Mouse (Mus musculus) kidney, embryonic 15.5 days (tissue): ENCODE results near the gene Lim2. TPM values are rescaled to one million over a fixed set of nuclear protein-coding genes. Genes with fewer than 3 reads are reported as not detected.

Source experiments
- ATAC-seq: fragments of 200-750 bp; cut with Nextera tagmentation; replicated peaks from 2 replicates; pipeline ENCODE4 v1.8.0; 2017; ENCODE audit warnings: moderate TSS enrichment; ENCODE audit not compliant: low FRiP score
- H3K27ac ChIP-seq: fragments of 300-500 bp; sonication (generic); 2 replicates; pipeline ENCODE4 v1.5.1; 2015; ENCODE audit warnings: mild to moderate bottlenecking, inconsistent platforms
- H3K27me3 ChIP-seq: fragments of 300-500 bp; sonication (generic); 2 replicates; pipeline ENCODE4 v1.6.1; 2015; ENCODE audit warnings: inconsistent platforms
- H3K36me3 ChIP-seq: fragments of 300-500 bp; sonication (generic); 2 replicates; pipeline ENCODE4 v1.6.1; 2015; ENCODE audit warnings: inconsistent platforms
- H3K4me1 ChIP-seq: fragments of 300-500 bp; sonication (generic); 2 replicates; pipeline ENCODE4 v1.6.1; 2015; ENCODE audit warnings: inconsistent platforms
- H3K4me2 ChIP-seq: fragments of 300-500 bp; sonication (generic); 2 replicates; pipeline ENCODE4 v1.6.1; 2015; ENCODE audit warnings: moderate library complexity, mild to moderate bottlenecking, inconsistent platforms
- H3K4me3 ChIP-seq: fragments of 300-500 bp; sonication (generic); replicated peaks from 2 replicates; pipeline ENCODE4 v1.5.1; 2015; ENCODE audit warnings: mild to moderate bottlenecking, inconsistent platforms
- H3K9ac ChIP-seq: fragments of 300-500 bp; sonication (generic); 2 replicates; pipeline ENCODE4 v1.6.1; 2015; ENCODE audit warnings: mild to moderate bottlenecking, inconsistent platforms
- H3K9me3 ChIP-seq: fragments of 300-500 bp; sonication (generic); replicated peaks from 2 replicates; pipeline ENCODE4 v1.6.1; 2016; ENCODE audit warnings: inconsistent platforms
- WGBS: fragments of 180-500 bp; shearing (Covaris S2); methylation state at CpG from one replicate; pipeline ENCODE4 v1.1.7; 2015; ENCODE audit warnings: mixed read lengths; 5-methylcytosine and 5-hydroxymethylcytosine counted together
- microRNA-seq: library from miRNA; unstranded; fragments of <30 nt; microRNA quantifications from one replicate; pipeline ENCODE4, GENCODE M21; 2016
- polyA plus RNA-seq: library from polyadenylated mRNA; unstranded; fragments of >200 nt; fragmentation: Nextera tagmentation; extraction: Ambion mirVana; gene quantifications from 2 replicates; pipeline ENCODE4 v1.2.1, GENCODE M21; 2015

Gene Lim2
- polyA plus RNA-seq, 1 experiment from 2014 or later = not detected

DNA sequence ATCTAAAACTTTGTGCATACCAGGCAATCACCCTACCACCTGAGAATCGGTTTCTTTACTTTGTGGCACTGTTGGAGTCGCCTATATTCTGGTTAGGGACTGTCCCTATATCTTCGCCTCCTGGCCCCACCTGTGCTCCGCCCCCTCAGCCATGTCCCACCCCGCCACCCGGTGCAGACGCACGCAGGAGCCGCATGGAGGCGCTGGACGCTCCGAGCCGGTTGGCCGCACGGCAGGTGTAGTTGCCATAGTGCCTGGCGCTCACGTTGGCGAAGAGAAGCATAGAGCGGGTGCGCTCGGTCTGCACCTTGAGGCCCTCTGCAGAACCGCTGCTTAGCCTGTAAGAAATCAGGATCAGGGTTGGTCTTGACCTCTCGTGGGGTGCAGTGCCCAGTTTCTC is 48.2 kb downstream of the Lim2 start:
- no peak overlapping the region for H3K9ac ChIP-seq
- H3K4me1 ChIP-seq = peaks cover 15% of the 10 kb centered on the region
- peaks cover 4% of the 10 kb centered on the region; the same call in 1 of the 2 replicates for H3K36me3 ChIP-seq
- ATAC-seq = 0 out of 2 replicates have a peak, but pooled peaks have one; percentile 31
- H3K4me2 ChIP-seq = 0 out of 2 replicates have a peak overlapping the region, but pooled peaks have one; percentile 12
- peak overlapping the region; percentile 4; the same call in 1 of the 2 replicates for H3K4me3 ChIP-seq
- WGBS = 10% methylated on average over 23 of the region's 23 CpGs
- peaks cover 40% of the 10 kb centered on the region for H3K27me3 ChIP-seq
- H3K27ac ChIP-seq = no peak overlapping the region
- no peaks in the 10 kb centered on the region for H3K9me3 ChIP-seq

DNA sequence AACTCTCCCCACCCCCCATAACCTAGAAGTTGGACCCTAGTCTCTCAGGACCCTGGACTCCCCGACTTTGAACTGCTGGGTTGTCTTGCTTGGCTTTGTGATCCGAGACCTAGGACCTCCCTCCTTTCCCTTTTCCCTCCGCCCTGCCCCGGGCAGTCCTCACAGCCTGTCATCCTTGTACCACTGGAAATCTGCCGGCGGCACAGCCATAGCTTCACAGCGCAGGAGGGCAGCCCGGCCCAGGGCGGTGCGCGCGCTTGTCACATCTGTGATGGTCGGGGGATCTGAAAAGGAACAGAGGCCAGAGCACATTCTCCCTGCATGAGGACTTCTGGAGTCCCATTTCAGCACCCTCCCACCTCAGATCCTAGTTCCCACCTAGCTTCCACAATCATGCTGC is 48.9 kb downstream of the Lim2 start:
- H3K4me2 ChIP-seq = peak overlapping the region; percentile 36
- no peak overlapping the region for H3K27ac ChIP-seq
- H3K4me1 ChIP-seq = peaks cover 15% of the 10 kb centered on the region
- ATAC-seq = no peak; the same call in 1 of the 2 replicates
- no peak overlapping the region for H3K9ac ChIP-seq
- peaks cover 40% of the 10 kb centered on the region for H3K27me3 ChIP-seq
- 2% methylated on average over 13 of the region's 13 CpGs for WGBS
- peak overlapping the region; percentile 3; the same call in 1 of the 2 replicates for H3K4me3 ChIP-seq
- no peaks in the 10 kb centered on the region for H3K36me3 ChIP-seq
- H3K9me3 ChIP-seq = no peaks in the 10 kb centered on the region

DNA sequence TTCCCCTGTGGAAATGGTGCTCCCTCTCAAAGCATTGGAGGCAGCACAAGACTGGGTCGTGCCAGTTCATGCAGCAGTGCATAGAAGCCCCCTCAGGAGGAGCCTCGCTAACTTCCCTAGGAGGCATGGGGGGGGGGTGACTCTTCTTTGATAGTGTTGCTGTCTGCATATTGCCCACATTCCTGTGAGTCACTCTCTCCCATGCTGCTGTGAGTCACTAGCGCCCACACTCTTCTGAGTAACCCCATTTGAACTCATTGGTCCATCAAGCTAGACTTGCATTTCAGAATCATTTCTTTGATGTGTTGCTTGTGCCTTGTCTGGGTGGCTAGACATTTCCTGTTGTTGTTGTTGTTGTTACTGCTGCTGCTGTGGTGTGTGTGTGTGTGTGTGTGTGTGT is 53.7 kb downstream of the Lim2 start:
- Histone ChIP-seq H3K9ac (no peak overlapping the region), H3K4me1 (peaks cover 22% of the 10 kb centered on the region), H3K27me3 (peaks cover 26% of the 10 kb centered on the region), H3K36me3 (no peaks in the 10 kb centered on the region), H3K9me3 (no peaks in the 10 kb centered on the region), H3K4me2 (no peak overlapping the region), H3K27ac (no peak overlapping the region), H3K4me3 (no peak overlapping the region)
- 54% methylated on average over 3 of the region's 3 CpGs for WGBS
- no peak for ATAC-seq

DNA sequence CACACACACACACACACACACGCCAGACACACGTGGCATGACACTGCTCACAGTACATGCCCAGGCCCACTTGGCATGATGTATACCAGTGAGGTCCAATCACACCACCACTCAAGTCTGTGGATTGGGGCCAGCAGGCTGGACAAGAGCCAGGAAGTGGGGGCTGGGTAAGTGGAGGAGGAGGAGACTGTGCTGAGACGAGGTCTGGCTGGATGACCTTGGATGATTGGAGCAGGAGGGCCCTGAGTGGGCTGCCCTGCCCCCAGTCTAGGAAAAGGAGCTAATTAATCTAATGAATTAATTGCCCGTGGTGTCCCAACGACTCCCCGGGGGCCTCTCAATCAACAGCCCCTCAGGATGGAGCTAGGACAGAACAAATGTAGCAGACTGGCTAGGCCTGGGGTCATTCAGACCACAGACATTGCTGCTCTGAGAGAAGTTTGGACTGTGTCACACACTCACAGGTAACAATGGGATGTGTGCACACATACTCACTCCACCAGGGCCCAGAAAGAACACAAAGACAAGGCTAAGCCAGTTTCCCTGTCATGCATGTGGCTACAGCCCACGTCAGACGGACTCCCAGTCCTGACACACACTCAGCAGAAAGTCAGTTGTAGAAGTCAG is 54.7 kb downstream of the Lim2 start:
- H3K4me2 ChIP-seq = no peak overlapping the region
- WGBS = 34% methylated on average over 8 of the region's 8 CpGs
- H3K27ac ChIP-seq = no peak overlapping the region
- no peaks in the 10 kb centered on the region for H3K36me3 ChIP-seq
- peak; percentile 70 for ATAC-seq
- peaks cover 15% of the 10 kb centered on the region for H3K27me3 ChIP-seq
- H3K4me3 ChIP-seq = no peak overlapping the region
- H3K9me3 ChIP-seq = no peaks in the 10 kb centered on the region
- H3K9ac ChIP-seq = no peak overlapping the region
- H3K4me1 ChIP-seq = peaks cover 14% of the 10 kb centered on the region

DNA sequence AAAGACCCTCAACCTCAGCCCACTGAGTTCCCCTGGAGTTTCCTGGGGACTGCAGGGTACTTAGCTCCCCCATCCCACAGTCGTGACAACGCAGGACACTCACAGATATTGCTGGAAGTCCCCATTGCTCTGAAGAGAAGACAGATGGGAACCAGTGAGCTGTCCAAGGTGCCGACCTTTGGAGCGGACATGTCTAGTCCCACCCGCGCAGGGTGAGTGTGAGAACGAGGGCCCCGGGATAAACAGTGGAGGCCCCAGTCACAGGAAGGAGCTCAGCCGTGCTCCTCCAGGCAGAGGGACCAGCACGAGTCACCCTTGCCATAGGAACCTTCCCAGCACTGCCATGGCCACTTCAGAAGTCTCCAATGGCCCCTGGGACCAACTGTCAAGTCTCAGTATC is 55.8 kb downstream of the Lim2 start:
- 1% methylated on average over 10 of the region's 10 CpGs for WGBS
- Histone ChIP-seq H3K4me2 (no peak overlapping the region), H3K4me1 (peaks cover 14% of the 10 kb centered on the region), H3K27me3 (peaks cover 9% of the 10 kb centered on the region), H3K36me3 (no peaks in the 10 kb centered on the region), H3K4me3 (no peak overlapping the region), H3K9ac (no peak overlapping the region), H3K9me3 (no peaks in the 10 kb centered on the region), H3K27ac (no peak overlapping the region)
- ATAC-seq = peak; percentile 41; the same call in 1 of the 2 replicates

Small RNAs within 50 kb of the gene (microRNA-seq; reads per million reads assigned to microRNA genes)
- gene Mir7051 = 0.44 reads per million

Other genes starting within 250 kb of the Lim2 start
- 13.1 and 14.1 TPM in 2 replicates for gene Zfp715, start 114.4 kb upstream of the Lim2 start, polyA plus RNA-seq
- gene Siglecf, start 76.3 kb upstream of the Lim2 start, polyA plus RNA-seq = 0.10 and 0.18 TPM in 2 replicates
- 1.8 and 2.0 TPM in 2 replicates for gene Siglecg, start 19.5 kb upstream of the Lim2 start, polyA plus RNA-seq
- gene Nkg7, start 9.4 kb downstream of the Lim2 start, polyA plus RNA-seq = 0.32 TPM in 1 of 2 replicates, not detected in the other
- not detected in 2 replicates for gene Cldnd2, start 13.1 kb downstream of the Lim2 start, polyA plus RNA-seq
- 348 and 355 TPM in 2 replicates for gene Etfb, start 16.4 kb downstream of the Lim2 start, polyA plus RNA-seq
- 0.35 and 0.66 TPM in 2 replicates for gene Gm45233, start 16.5 kb downstream of the Lim2 start, polyA plus RNA-seq
- 4.6 and 5.4 TPM in 2 replicates for gene Vsig10l, start 35.5 kb downstream of the Lim2 start, polyA plus RNA-seq
- 0.40 and 0.45 TPM in 2 replicates for gene Iglon5, start 62.4 kb downstream of the Lim2 start, polyA plus RNA-seq
- not detected in 2 replicates for gene 4931406B18Rik, start 78.3 kb downstream of the Lim2 start, polyA plus RNA-seq
- 0.75 and 1.1 TPM in 2 replicates for gene Cd33, start 116.8 kb downstream of the Lim2 start, polyA plus RNA-seq
- gene Zfp658, start 134.6 kb downstream of the Lim2 start, polyA plus RNA-seq = 3.7 TPM in 2 replicates
- 12.4 and 12.6 TPM in 2 replicates for gene Zfp719, start 151.9 kb downstream of the Lim2 start, polyA plus RNA-seq
- 0.21 TPM in 1 of 2 replicates, not detected in the other for gene Zfp819, start 179.5 kb downstream of the Lim2 start, polyA plus RNA-seq
- not detected in 2 replicates for gene Ceacam18, start 207.0 kb downstream of the Lim2 start, polyA plus RNA-seq
- 0.66 and 0.77 TPM in 2 replicates for gene Siglece, start 232.5 kb downstream of the Lim2 start, polyA plus RNA-seq
- gene Ctu1, start 244.3 kb downstream of the Lim2 start, polyA plus RNA-seq = 15.3 and 16.8 TPM in 2 replicates